Mouse (Mus musculus): Measurements from ENCODE around the gene 1700123O20Rik.

GRCm38 (mm10) chr14:54737634-54738033, 51.6 kb downstream of the 1700123O20Rik start:
- TF ChIP-seq CTCF (IDR thresholded peaks at IDR 0.05; ENCODE audit: control insufficient read depth, insufficient read depth, insufficient replicate concordance, low read depth, low read length) (no peak), POLR2A (IDR thresholded peaks at IDR 0.05; ENCODE audit: control insufficient read depth, low read depth, low read length) (no peak)
